Mouse (Mus musculus) liver, embryonic 14.5 days (tissue): ENCODE results near the gene A630089N07Rik. TPM values are rescaled to one million over a fixed set of nuclear protein-coding genes. Genes with fewer than 3 reads are reported as not detected.
"Not testable (repeated sequence)": the region's sequence is repeated elsewhere in the genome, so short reads cannot be mapped to it uniquely, and the experiment has no call there.

ENCODE experiments used
- ATAC-seq: fragments of 200-750 bp; cut with Nextera tagmentation; 2 replicates; pipeline ENCODE4 v1.8.0; 2017; ENCODE audit warnings: moderate number of reproducible peaks, mild to moderate bottlenecking, moderate library complexity; ENCODE audit not compliant: insufficient read depth
- DNase-seq, 3 experiments: peaks; one replicate each; pipeline ENCODE4 v3.0.0-alpha.2; 2012 to 2013; ENCODE audit warnings: low read depth in 3 of 3, low spot score in 3 of 3
- H3K27ac ChIP-seq: fragments of 300-500 bp; sonication (generic); 2 replicates; pipeline ENCODE4 v1.5.1; 2014; ENCODE audit warnings: moderate library complexity, mild to moderate bottlenecking, control low read depth, inconsistent platforms
- H3K27me3 ChIP-seq: fragments of 300-500 bp; sonication (generic); 2 replicates; pipeline ENCODE4 v1.6.1; 2014; ENCODE audit warnings: mild to moderate bottlenecking, low read length, moderate library complexity; ENCODE audit not compliant: control insufficient read depth, insufficient read depth
- H3K36me3 ChIP-seq: fragments of 300-500 bp; sonication (generic); replicated peaks from 2 replicates; pipeline ENCODE4 v1.6.1; 2014; ENCODE audit warnings: low read depth; ENCODE audit not compliant: control insufficient read depth, insufficient read depth
- H3K4me1 ChIP-seq, 2 experiments: fragments of 200-500 bp in 1 of 2; fragments of 300-500 bp in 1 of 2; sonication (generic) in 1 of 2; replicated peaks; 2 replicates each; pipeline ENCODE4 v1.6.1; 2012 to 2014; ENCODE audit warnings: antibody characterized with exemption in 1 of 2, inconsistent platforms in 1 of 2, low read length in 1 of 2; ENCODE audit not compliant: control insufficient read depth in 2 of 2, insufficient read depth in 2 of 2
- H3K4me2 ChIP-seq: fragments of 300-500 bp; sonication (generic); 2 replicates; pipeline ENCODE4 v1.6.1; 2014; ENCODE audit warnings: low read depth, mild to moderate bottlenecking, control low read depth, moderate library complexity
- H3K4me3 ChIP-seq, 2 experiments: fragments of 200-500 bp in 1 of 2; fragments of 300-500 bp in 1 of 2; sonication (generic) in 1 of 2; 2 replicates each; pipeline ENCODE4 v1.5.1; 2012 to 2014; ENCODE audit warnings: low read depth in 2 of 2, low read length in 2 of 2, mild to moderate bottlenecking in 2 of 2, control low read depth in 1 of 2, inconsistent platforms in 1 of 2, moderate library complexity in 1 of 2; ENCODE audit not compliant: insufficient read depth in 1 of 2
- H3K9ac ChIP-seq: fragments of 300-500 bp; sonication (generic); replicated peaks from 2 replicates; pipeline ENCODE4 v1.6.1; 2014; ENCODE audit warnings: mild to moderate bottlenecking, control low read depth, moderate library complexity
- H3K9me3 ChIP-seq: fragments of 300-500 bp; sonication (generic); 2 replicates; pipeline ENCODE4 v1.6.1; 2016; ENCODE audit warnings: low read length, mixed read lengths; ENCODE audit not compliant: control insufficient read depth
- CTCF ChIP-seq: IDR thresholded peaks from 2 replicates; pipeline ENCODE4 v1.5.1; 2016; ENCODE audit warnings: antibody characterized with exemption, low read depth, control low read depth
- EP300 ChIP-seq: IDR thresholded peaks from 2 replicates; pipeline ENCODE4 v1.6.1; 2016; ENCODE audit warnings: antibody characterized with exemption, low read depth
- WGBS: fragments of 180-500 bp; shearing (Covaris S2); extraction: QIAGEN DNeasy Blood & Tissue Kit; methylation state at CpG from one replicate; pipeline ENCODE4 v1.1.7; 2014; ENCODE audit not compliant: insufficient replicate concordance; 5-methylcytosine and 5-hydroxymethylcytosine counted together
- polyA plus RNA-seq, 2 experiments: library from polyadenylated mRNA; depleted of rRNA in 1 of 2; stranded (reverse) in 1 of 2; unstranded in 1 of 2; fragments of >200 nt; fragmentation: Nextera tagmentation in 1 of 2; extraction: Ambion mirVana in 1 of 2; gene quantifications; 2 replicates each; pipeline versions ENCODE4 v1.2.1 to v1.2.3; 2012 to 2014

Gene A630089N07Rik
- 2.4 and 4.5 TPM in 2 replicates for polyA plus RNA-seq (2012; rRNA removed)
- polyA plus RNA-seq (2014; fragmentation: Nextera tagmentation; extraction: Ambion mirVana), result 7.8 and 8.2 TPM in 2 replicates

- Histone ChIP-seq H3K4me2 (peak within 1 kb of the TSS; percentile 78), H3K9ac (peak within 1 kb of the TSS; percentile 90), H3K27ac (peak within 1 kb of the TSS; percentile 51), H3K4me3 (peak within 1 kb of the TSS; percentile 87)
- peak; percentile 95 for ATAC-seq
- not testable (repeated sequence) for H3K9me3 ChIP-seq, H3K27me3 ChIP-seq, H3K36me3 ChIP-seq, H3K4me1 ChIP-seq
- under 1% methylated on average over 25 of the region's 25 CpGs for WGBS
- DNase-seq, result peak; percentile 70 to 77 (median 73)
Observed at GRCm38 (mm10) chr16:98081889-98082818, at the start of gene A630089N07Rik. Gene A630089N07Rik, minus strand, starts transcription at chr16:98082450.

- Histone ChIP-seq H3K4me1 (no peaks in the 10 kb centered on the region), H3K9me3 (no peaks in the 10 kb centered on the region), H3K9ac (no peak overlapping the region), H3K4me3 (no peak overlapping the region), H3K27ac (no peak overlapping the region), H3K4me2 (no peak overlapping the region), H3K27me3 (no peaks in the 10 kb centered on the region), H3K36me3 (no peaks in the 10 kb centered on the region)
- TF ChIP-seq EP300 (no peak), CTCF (no peak)
- DNase-seq, result no peak
- no peak for ATAC-seq
- 87% methylated on average over 11 of the region's 11 CpGs for WGBS
Observed at GRCm38 (mm10) chr16:98107109-98107508, 24.9 kb upstream of the A630089N07Rik start.

- WGBS, result 2% methylated on average over 9 of the region's 9 CpGs
- DNase-seq, result not testable (repeated sequence)
Observed at GRCm38 (mm10) chr16:98081550-98081888, 731 bp downstream of the A630089N07Rik start.

GRCm38 (mm10) chr16:98081140-98081539 is 1.1 kb downstream of the A630089N07Rik start:
- H3K9me3 ChIP-seq, H3K4me1 ChIP-seq, DNase-seq, H3K27ac ChIP-seq, ATAC-seq, H3K36me3 ChIP-seq, H3K27me3 ChIP-seq: not testable (repeated sequence)
- 41% methylated on average over 1 of the region's 1 CpGs for WGBS
- Histone ChIP-seq H3K4me3 (peak overlapping the region; percentile 41 to 87), H3K9ac (peak overlapping the region; percentile 90), H3K4me2 (peak overlapping the region; percentile 78)

More at GRCm38 (mm10) chr16:98081550-98081888, 731 bp downstream of the A630089N07Rik start:
- Histone ChIP-seq H3K27ac (peak overlapping the region; percentile 51; the same call in 1 of the 2 replicates), H3K4me2 (peak overlapping the region; percentile 78), H3K4me3 (peak overlapping the region; percentile 87), H3K9ac (peak overlapping the region; percentile 90)
- H3K4me1 ChIP-seq, H3K27me3 ChIP-seq, H3K36me3 ChIP-seq, H3K9me3 ChIP-seq: not testable (repeated sequence)
- peak; percentile 17 for ATAC-seq

- H3K36me3 ChIP-seq, H3K27ac ChIP-seq, H3K9me3 ChIP-seq, H3K4me2 ChIP-seq, DNase-seq, H3K27me3 ChIP-seq, H3K9ac ChIP-seq, H3K4me3 ChIP-seq, ATAC-seq, H3K4me1 ChIP-seq: not testable (repeated sequence)
- WGBS, result 87% methylated on average over 3 of the region's 3 CpGs
Observed at GRCm38 (mm10) chr16:98079382-98079781, 2.9 kb downstream of the A630089N07Rik start.
